Mouse (Mus musculus) testis, postnatal 14 days (tissue): ENCODE measurements around the gene Fam78b.

Experiments used
- DNase-seq: peaks from one replicate; pipeline ENCODE4 v3.0.0; 2021; ENCODE audit warnings: low spot score

The Fam78b gene

DNA sequence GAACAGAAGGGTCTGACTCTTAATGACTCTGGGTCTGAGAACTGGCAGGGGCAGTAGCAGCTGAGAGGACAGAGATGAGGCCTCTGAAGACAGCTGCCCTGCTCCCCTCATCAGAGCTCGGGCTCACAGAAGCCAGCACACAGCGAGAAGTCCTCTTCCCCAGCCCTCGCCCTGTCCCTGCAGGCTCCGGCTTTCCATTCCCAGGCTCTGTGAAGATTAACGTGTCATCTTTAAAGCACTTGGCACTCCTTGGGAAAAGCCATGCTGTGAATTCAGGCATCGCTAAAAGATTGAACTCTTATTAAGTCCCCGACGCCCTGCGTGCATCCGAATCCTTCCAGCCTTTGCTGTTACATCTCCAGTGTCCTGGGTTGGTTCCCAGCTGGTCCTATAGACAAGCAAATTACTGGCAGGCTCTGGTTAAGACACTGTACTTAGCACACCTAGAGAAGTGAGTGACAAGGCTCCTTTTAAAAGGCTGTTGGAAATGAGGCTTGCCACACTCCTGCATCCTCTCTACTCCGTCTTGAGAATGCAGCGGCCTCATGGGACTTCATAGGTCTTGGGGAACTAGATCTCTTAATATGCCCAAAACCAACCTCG is 30.9 kb downstream of the Fam78b start:
- no peak for DNase-seq

GRCm38 (mm10) chr1:167034435-167034834 is 33.2 kb downstream of the Fam78b start:
- DNase-seq: no peak

DNA sequence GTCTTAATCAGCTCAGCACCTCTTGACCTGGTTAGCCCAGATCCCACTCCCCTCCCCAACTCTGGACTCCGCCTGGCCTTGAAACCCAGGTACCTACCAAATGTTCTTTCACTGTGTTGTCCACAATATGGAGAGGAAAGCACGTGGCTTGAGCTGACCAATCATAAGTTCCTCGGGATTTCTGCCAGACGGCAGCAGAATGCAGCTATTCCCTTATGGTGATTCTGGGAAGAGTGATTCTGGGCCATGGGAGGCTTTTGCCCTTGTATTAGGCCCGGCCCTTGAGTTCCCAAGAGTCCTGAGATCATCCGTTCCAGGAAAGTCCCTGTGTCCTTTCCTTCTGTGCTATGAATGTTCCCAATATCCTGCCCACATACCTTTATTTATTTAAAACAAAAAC is 41.3 kb downstream of the Fam78b start:
- no peak for DNase-seq

- DNase-seq: no peak
Observed at GRCm38 (mm10) chr1:167046169-167046927, 45.1 kb downstream of the Fam78b start.

GRCm38 (mm10) chr1:167050859-167051258 is 49.6 kb downstream of the Fam78b start:
- no peak for DNase-seq

- DNase-seq: no peak
Observed at GRCm38 (mm10) chr1:167054029-167054428, 52.8 kb downstream of the Fam78b start.

DNA sequence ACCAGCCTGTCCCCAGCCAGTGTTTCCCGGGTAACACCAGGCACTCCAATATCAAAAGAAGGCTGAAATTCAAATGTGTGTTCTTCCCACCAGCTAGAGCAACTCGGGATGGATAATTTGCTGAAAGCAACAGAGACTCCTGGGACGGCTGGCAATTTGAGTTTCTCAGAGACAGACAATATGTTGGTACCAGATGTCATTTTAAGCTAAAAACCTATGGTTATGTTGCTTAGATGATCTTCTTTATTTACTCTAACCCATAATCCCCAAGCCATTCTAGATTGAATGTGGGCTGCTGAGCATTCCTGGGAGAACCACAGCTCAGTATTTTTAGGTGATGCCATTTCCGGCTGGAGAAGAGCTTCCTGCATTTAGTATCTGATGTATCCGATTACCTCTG is 56.3 kb downstream of the Fam78b start:
- no peak for DNase-seq

GRCm38 (mm10) chr1:167059550-167060285 is 58.5 kb downstream of the Fam78b start:
- no peak for DNase-seq

DNA sequence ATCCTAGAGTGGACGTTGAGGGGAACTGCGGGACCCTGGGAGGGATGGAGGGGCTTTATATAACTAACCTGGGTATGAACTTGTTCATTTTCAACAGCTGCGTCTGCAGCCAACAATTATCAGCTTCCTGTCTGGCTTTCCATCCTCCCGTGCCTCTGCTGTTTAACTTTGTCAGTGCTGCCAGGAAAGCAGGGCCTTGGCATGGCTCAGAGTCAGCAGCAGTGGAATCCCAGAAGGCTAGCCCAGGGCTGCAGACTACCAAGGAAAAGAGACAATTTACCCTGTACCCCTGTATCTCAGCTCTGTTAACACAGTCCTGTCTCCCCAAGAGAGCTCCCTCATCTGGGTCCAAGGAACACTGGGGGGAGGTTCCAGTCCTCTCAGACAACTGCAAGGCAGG is 62.8 kb downstream of the Fam78b start:
- no peak for DNase-seq

DNA sequence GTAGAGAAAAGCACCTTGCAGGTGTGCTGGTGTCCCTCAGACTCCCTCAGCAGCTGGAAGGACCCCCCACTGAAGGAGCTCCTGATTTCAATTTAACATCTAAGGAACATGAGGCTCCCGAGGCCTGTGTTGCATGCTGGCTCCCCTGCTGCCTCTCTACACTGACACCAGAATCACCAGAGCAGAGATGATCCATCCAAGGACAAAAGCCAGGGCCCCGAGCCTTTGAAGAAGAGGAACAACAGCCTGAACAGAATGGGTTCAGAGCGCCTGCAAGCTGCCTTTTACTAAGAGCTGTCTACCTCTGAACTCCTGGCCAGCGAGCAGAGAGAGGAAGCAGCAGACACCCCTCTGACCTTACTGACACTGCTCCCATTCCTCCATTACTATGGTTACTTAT is 64.3 kb downstream of the Fam78b start:
- no peak for DNase-seq

GRCm38 (mm10) chr1:167065986-167066385 is 64.8 kb downstream of the Fam78b start:
- no peak for DNase-seq

DNA sequence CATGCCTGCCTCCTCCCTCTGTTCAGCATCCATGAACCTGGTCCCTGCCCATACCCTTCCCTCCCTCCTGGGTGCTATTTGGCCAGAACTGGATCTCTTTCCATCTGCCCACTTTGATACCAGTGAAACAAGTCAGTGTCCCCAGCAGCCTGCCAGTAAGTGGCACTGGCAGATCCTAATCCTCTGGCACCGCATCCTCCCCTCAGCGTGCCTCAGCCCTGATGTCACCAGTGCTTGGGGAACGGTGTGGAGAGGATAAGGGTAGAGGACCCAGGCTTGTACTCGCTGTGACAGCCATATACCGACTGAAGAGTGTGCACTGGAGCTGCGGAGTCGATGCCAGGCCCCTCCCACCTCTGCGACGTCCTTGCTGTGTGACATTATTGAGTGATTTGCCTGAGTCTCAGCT is 65.7 kb downstream of the Fam78b start:
- no peak for DNase-seq

- DNase-seq: no peak
Observed at GRCm38 (mm10) chr1:167069741-167070140, 68.5 kb downstream of the Fam78b start.

- DNase-seq: no peak
Observed at GRCm38 (mm10) chr1:167070306-167070705, 69.1 kb downstream of the Fam78b start.

- no peak for DNase-seq
Observed at GRCm38 (mm10) chr1:167075726-167076125, 74.5 kb downstream of the Fam78b start.

DNA sequence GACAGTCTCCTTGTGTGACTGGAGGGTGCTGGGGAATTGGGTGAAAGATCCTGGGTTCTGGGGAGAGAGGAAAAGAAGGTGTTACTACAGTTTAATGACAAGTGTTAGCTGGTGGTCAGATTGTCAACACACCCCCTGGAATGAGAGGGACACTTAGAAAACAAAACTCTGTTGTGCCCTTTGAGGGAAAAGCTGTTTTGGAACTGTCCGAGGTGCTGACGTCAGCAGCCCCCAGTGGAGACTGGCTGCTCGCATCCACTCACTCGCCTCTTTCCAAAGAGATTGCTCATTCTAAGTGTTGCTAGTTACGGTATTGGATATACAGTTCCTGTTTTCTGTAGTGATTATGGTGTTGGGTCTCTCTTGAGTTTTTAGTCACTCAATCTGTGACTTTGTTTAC is 78.3 kb downstream of the Fam78b start:
- no peak for DNase-seq

- no peak for DNase-seq
Observed at GRCm38 (mm10) chr1:167081946-167082345, 80.7 kb downstream of the Fam78b start.

GRCm38 (mm10) chr1:167082506-167083100 is 81.4 kb downstream of the Fam78b start:
- DNase-seq: no peak

- no peak for DNase-seq
Observed at GRCm38 (mm10) chr1:167083181-167083580, 82.0 kb downstream of the Fam78b start.

DNA sequence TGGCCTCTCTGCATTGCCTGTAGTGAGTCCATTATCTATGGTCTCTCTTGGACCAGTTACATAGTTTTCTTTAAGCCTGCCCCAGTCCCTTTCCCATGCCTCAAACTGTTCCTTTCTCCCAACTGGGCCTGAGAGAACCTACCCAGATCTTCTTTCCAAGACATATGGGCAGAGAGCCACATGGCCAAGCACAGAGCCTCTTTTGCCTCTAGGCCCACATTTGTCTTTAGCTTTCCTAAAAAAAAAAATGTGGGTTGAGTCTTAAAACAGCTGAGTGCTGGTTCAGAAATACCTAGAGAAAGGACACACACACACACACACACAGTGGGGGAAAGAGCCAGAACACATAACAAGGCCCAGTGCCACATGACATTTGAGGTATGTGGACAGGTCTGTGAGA is 83.1 kb downstream of the Fam78b start:
- DNase-seq: no peak

DNA sequence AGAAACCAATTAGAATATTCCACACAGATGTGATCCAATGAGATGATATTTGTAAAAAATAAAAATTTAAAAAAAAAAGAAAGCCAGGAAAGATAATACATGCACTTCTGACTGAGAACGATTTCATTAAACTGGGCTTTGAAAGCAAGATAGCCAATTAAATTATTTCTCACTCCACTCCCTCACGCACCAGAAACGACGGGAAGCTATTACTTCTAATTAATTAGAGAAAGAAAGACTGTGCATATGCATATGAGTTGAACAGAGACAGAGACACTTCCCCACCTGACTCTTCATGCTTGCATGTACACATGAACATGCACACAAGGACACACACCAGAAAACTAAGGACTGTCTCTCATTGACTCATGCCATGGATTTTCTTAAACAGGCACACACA is 84.2 kb downstream of the Fam78b start:
- no peak for DNase-seq

DNA sequence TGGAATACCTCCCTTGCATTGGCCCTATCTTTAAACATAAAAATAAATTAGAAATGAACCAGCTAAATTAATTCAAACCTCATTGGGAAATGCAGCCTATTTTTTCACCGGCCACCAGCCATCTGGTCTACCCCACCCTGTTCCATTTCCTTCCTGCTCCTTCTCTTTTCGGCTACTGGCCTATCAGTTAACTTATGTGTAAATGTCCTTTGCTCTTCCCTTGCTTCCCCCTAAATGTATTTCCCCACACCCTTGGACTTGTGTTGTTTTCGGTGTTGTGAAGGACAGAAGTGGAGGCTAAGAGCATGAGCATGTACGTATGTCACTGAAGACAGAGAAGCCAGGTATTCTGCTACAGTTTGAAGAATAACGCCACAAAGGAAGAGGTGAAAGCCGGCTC is 89.2 kb downstream of the Fam78b start:
- DNase-seq: no peak

- DNase-seq: no peak
Observed at GRCm38 (mm10) chr1:167093551-167093950, 92.3 kb downstream of the Fam78b start.
